Mouse (Mus musculus) G1E (cell line): ENCODE measurements around the gene Abca4.

ENCODE experiments used
- CTCF ChIP-seq: IDR thresholded peaks from 2 replicates; pipeline ENCODE4 v1.5.1; 2012; ENCODE audit warnings: low read depth, low read length, inconsistent platforms, mixed read lengths
- GATA1 ChIP-seq: IDR thresholded peaks from 2 replicates; pipeline ENCODE4 v1.6.1; 2012; ENCODE audit warnings: borderline replicate concordance, low read length, inconsistent platforms, mixed read lengths
- POLR2AphosphoS5 ChIP-seq: IDR thresholded peaks from 2 replicates; pipeline ENCODE4 v1.6.1; 2012; ENCODE audit warnings: low read depth, low read length, inconsistent platforms; ENCODE audit not compliant: insufficient replicate concordance
- TAL1 ChIP-seq: conservative IDR thresholded peaks from 2 replicates; pipeline ENCODE4 v1.6.1; 2012; ENCODE audit warnings: low read depth, low read length, inconsistent platforms, mixed read lengths

DNA sequence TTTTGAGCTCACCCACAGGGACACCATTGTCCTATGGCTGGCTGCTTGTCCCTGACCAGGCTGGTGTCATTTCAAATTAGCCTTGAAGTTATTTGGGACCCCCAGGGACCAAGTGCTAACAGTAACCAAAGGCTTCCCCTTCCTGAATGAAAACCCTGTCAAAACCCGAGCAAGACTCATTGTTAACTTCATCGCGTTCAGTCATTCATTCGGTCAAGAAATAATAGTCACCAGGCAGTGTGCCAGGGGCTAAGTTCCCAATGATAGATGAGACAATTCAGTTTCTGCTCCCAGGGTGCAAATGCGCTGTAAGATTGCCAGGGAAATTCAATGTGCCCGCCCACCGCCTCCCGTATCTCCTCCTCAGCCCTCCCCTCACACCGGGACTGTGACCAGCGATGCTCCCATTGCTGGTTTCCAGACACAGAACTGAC, 2.0 kb downstream of the Abca4 start:
- TF ChIP-seq CTCF (no peak), POLR2AphosphoS5 (no peak), GATA1 (no peak), TAL1 (no peak)
